Mouse (Mus musculus): ENCODE results near the gene Krtcap3.

GRCm38 (mm10) chr5:31204421-31204820 is 47.1 kb upstream of the Krtcap3 start:
- no peak for TF ChIP-seq CTCF (IDR thresholded peaks at IDR 0.05; ENCODE audit: control insufficient read depth, insufficient read depth, low read length)
- no peak for TF ChIP-seq POLR2A (IDR thresholded peaks at IDR 0.05; ENCODE audit: borderline replicate concordance, control insufficient read depth, low read depth, low read length)

Measured in bone marrow, adult 2 months (tissue).